In the genomic region with DNA sequence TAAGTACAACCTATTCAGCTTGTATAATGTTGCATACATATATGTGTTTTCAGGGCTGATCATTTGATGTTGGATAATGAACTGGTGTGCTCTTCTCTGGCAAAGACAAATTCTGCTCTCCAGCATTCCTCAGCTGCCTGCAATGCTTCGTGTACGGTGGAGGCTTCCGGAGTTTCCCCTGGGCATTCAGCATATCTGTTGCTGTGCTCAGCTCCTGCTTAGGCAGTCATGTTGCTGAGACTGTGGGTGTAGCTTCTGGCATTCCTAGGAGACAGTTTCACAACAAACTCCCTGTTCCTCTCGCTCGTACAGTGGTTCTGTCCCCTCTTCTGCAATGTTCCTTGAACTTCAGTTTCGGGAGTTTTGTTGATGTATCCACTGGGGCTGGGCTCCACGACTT, we compare ENCODE assay signal across 12 mouse cellular contexts.
DNase-seq lines count a peak whose midpoint lies in the region; ATAC-seq and TF ChIP-seq lines count a peak whose summit lies in the region.
"Had no signal": no experiment of that assay in that cellular context is flagged by ENCODE, and none has a peak within 500 bp of the region (broad histone marks: within the 10 kb centered on the region; RNA-seq: fewer than 3 reads in every experiment).

No protein-coding gene starts in this region.

- H3K9me3 ChIP-seq in hindbrain, postnatal 0 days (ENCODE audit: low read length): no peaks in the 10 kb centered on the region
- no peaks in the 10 kb centered on the region for H3K9me3 ChIP-seq in hindbrain, embryonic 16.5 days (ENCODE audit: control insufficient read depth, low read length)
- no peaks in the 10 kb centered on the region for H3K9me3 ChIP-seq in heart, embryonic 15.5 days (replicated peaks)
- H3K9me3 ChIP-seq: stomach, embryonic 15.5 days had no signal

- H3K36me3 ChIP-seq in hindbrain, postnatal 0 days (ENCODE audit: insufficient read depth, low read length): no peaks in the 10 kb centered on the region
- no peaks in the 10 kb centered on the region for H3K36me3 ChIP-seq in hindbrain, embryonic 16.5 days (ENCODE audit: control insufficient read depth, insufficient read depth, low read length)
- H3K36me3 ChIP-seq in heart, embryonic 15.5 days: no peaks in the 10 kb centered on the region
- H3K36me3 ChIP-seq: stomach, embryonic 15.5 days had no signal

- no peaks in the 10 kb centered on the region for H3K4me1 ChIP-seq in hindbrain, postnatal 0 days (ENCODE audit: insufficient read depth, low read length)
- H3K4me1 ChIP-seq in hindbrain, embryonic 16.5 days (ENCODE audit: control insufficient read depth, insufficient read depth, low read depth, low read length): no peaks in the 10 kb centered on the region
- peaks cover 5% of the 10 kb centered on the region; the same call in 1 of the 2 replicates for H3K4me1 ChIP-seq in heart, embryonic 15.5 days (replicated peaks)
- H3K4me1 ChIP-seq: stomach, embryonic 15.5 days had no signal

- WGBS in hindbrain, postnatal 0 days: 68% methylated on average over 7 of the region's 7 CpGs
- 68% methylated on average over 7 of the region's 7 CpGs for WGBS in hindbrain, embryonic 16.5 days
- 35% methylated on average over 7 of the region's 7 CpGs for WGBS in heart, embryonic 15.5 days

- no peak for ATAC-seq in hindbrain, postnatal 0 days
- ATAC-seq in hindbrain, embryonic 16.5 days: no peak
- no peak for ATAC-seq in heart, embryonic 15.5 days (replicated peaks; ENCODE audit: insufficient number of reproducible peaks, insufficient read depth, low FRiP score, low read depth)

- no peak overlapping the region for H3K27ac ChIP-seq in hindbrain, postnatal 0 days
- no peak overlapping the region for H3K27ac ChIP-seq in hindbrain, embryonic 16.5 days (ENCODE audit: low read depth, low read length)
- H3K27ac ChIP-seq in heart, embryonic 15.5 days: no peak overlapping the region
- H3K27ac ChIP-seq: heart, adult 2 months; stomach, embryonic 15.5 days had no signal

- no peak for TF ChIP-seq CTCF in hindbrain, postnatal 0 days (IDR thresholded peaks at IDR 0.05; ENCODE audit: low read depth)

- H3K27me3 ChIP-seq in hindbrain, postnatal 0 days (ENCODE audit: insufficient read depth, low read length): no peaks in the 10 kb centered on the region
- H3K27me3 ChIP-seq in hindbrain, embryonic 16.5 days (replicated peaks; ENCODE audit: control insufficient read depth, insufficient read depth, low read length): no peaks in the 10 kb centered on the region
- H3K27me3 ChIP-seq in heart, embryonic 15.5 days: no peaks in the 10 kb centered on the region
- H3K27me3 ChIP-seq: stomach, embryonic 15.5 days had no signal

- no peak overlapping the region for H3K4me3 ChIP-seq in hindbrain, postnatal 0 days (ENCODE audit: low read length)
- H3K4me3 ChIP-seq in hindbrain, embryonic 16.5 days (ENCODE audit: low read length): no peak overlapping the region
- no peak overlapping the region for H3K4me3 ChIP-seq in heart, embryonic 15.5 days
- H3K4me3 ChIP-seq: heart, adult 2 months; stomach, embryonic 15.5 days had no signal

- DNase-seq in hindbrain, postnatal 0 days (ENCODE audit: low spot score): peak; percentile 19
- DNase-seq in right cerebral cortex, adult 2 months (ENCODE audit: low spot score in 2 of 2): peak; percentile 20 to 21
- DNase-seq in right cerebral cortex, postnatal 4 days: no peak
- peak; percentile 43 for DNase-seq in yolk sac, embryonic 10.5 days (ENCODE audit: low spot score)
- no peak for DNase-seq in thymus, postnatal 10 days (ENCODE audit: low spot score in 2 of 2)
- DNase-seq: adrenal gland, adult 8-10 months; cerebellum, adult 9-10 months; kidney, adult 11 months had no signal

- no peak overlapping the region for H3K4me2 ChIP-seq in hindbrain, postnatal 0 days (ENCODE audit: low read depth, low read length)
- no peak overlapping the region for H3K4me2 ChIP-seq in hindbrain, embryonic 16.5 days (ENCODE audit: low read length)
- H3K4me2 ChIP-seq in heart, embryonic 15.5 days: 0 out of 2 replicates have a peak overlapping the region, but pooled peaks have one; percentile 2
- H3K4me2 ChIP-seq: stomach, embryonic 15.5 days had no signal

- H3K9ac ChIP-seq in hindbrain, postnatal 0 days (replicated peaks; ENCODE audit: low read length): no peak overlapping the region
- no peak overlapping the region for H3K9ac ChIP-seq in hindbrain, embryonic 16.5 days (ENCODE audit: low read depth, low read length)
- H3K9ac ChIP-seq in heart, embryonic 15.5 days: no peak overlapping the region
- H3K9ac ChIP-seq: stomach, embryonic 15.5 days had no signal

Comparison
In these comparisons a context has a peak if more than half of its experiments do, and no peak if none do; other contexts are left out.
1. DNase-seq: peak in hindbrain, postnatal 0 days (single experiment), right cerebral cortex, adult 2 months (2 of 2) and yolk sac, embryonic 10.5 days (single experiment); none in right cerebral cortex, postnatal 4 days (single experiment) and thymus, postnatal 10 days (0 of 2).